Mouse (Mus musculus) thymus, postnatal 25 days (tissue): ENCODE results near the gene Colgalt1.

Experiments used
- DNase-seq: peaks from one replicate; pipeline ENCODE4 v3.0.0; 2022

Colgalt1 gene

GRCm38 (mm10) chr8:71591471-71592373 is 19.1 kb upstream of the Colgalt1 start, which contains the start of gene Pgls:
Gene Pgls, plus strand, starts transcription at chr8:71592176.
- DNase-seq: peak; percentile 96

- DNase-seq: peak; percentile 82
These were observed 18.2 kb upstream of the Colgalt1 start for GRCm38 (mm10) chr8:71592374-71593170.

GRCm38 (mm10) chr8:71593556-71594323 is 17.1 kb upstream of the Colgalt1 start:
- DNase-seq: no peak

GRCm38 (mm10) chr8:71594324-71594722 is 16.5 kb upstream of the Colgalt1 start:
- no peak for DNase-seq

GRCm38 (mm10) chr8:71595862-71596261 is 14.9 kb upstream of the Colgalt1 start:
- DNase-seq: peak; percentile 94

- no peak for DNase-seq
These were observed 14.4 kb upstream of the Colgalt1 start for GRCm38 (mm10) chr8:71596384-71596783.

- peak; percentile 36 for DNase-seq
These were observed 14.0 kb upstream of the Colgalt1 start for GRCm38 (mm10) chr8:71596798-71597197.

GRCm38 (mm10) chr8:71597451-71597850 is 13.3 kb upstream of the Colgalt1 start, which contains the start of gene Fam129c:
Gene Fam129c, plus strand, starts transcription at chr8:71597648.
- no peak for DNase-seq

- DNase-seq: no peak
These were observed 12.4 kb upstream of the Colgalt1 start for GRCm38 (mm10) chr8:71598375-71598774.

GRCm38 (mm10) chr8:71598841-71599240 is 12.0 kb upstream of the Colgalt1 start:
- no peak for DNase-seq

GRCm38 (mm10) chr8:71601939-71602665 is 8.7 kb upstream of the Colgalt1 start:
- DNase-seq: peak; percentile 64

- no peak for DNase-seq
These were observed 8.0 kb upstream of the Colgalt1 start for GRCm38 (mm10) chr8:71602666-71603334.

- no peak for DNase-seq
These were observed 6.8 kb upstream of the Colgalt1 start for GRCm38 (mm10) chr8:71604021-71604420.

- DNase-seq: no peak
These were observed 1.3 kb downstream of the Colgalt1 start for GRCm38 (mm10) chr8:71612141-71612540.

- DNase-seq: no peak
These were observed 2.6 kb downstream of the Colgalt1 start for GRCm38 (mm10) chr8:71613418-71613817.

- no peak for DNase-seq
These were observed 9.0 kb downstream of the Colgalt1 start for GRCm38 (mm10) chr8:71619786-71620185.

GRCm38 (mm10) chr8:71625088-71625487 is 14.3 kb downstream of the Colgalt1 start:
- no peak for DNase-seq

GRCm38 (mm10) chr8:71626753-71627152 is 16.0 kb downstream of the Colgalt1 start:
- DNase-seq: no peak

- peak; percentile 12 for DNase-seq
These were observed 16.7 kb downstream of the Colgalt1 start for GRCm38 (mm10) chr8:71627265-71628099.

GRCm38 (mm10) chr8:71628396-71629095 is 17.7 kb downstream of the Colgalt1 start:
- no peak for DNase-seq
